Mouse (Mus musculus) olfactory bulb, adult 2 months (tissue): ENCODE data around the gene Enox1.

Experiments
- CTCF ChIP-seq: fragments of 200-500 bp; IDR thresholded peaks from 2 replicates; pipeline ENCODE4 v1.5.1; 2012; ENCODE audit warnings: low read depth, mild to moderate bottlenecking, low read length, moderate library complexity; ENCODE audit not compliant: insufficient read depth
- POLR2A ChIP-seq: fragments of 200-500 bp; IDR thresholded peaks from 2 replicates; pipeline ENCODE4 v1.6.1; 2012; ENCODE audit warnings: mild to moderate bottlenecking, low read depth, low read length, moderate library complexity; ENCODE audit not compliant: insufficient read depth

GRCm38 (mm10) chr14:77413106-77413505, 256.5 kb downstream of the Enox1 start:
- TF ChIP-seq CTCF, result no peak
- TF ChIP-seq POLR2A, result no peak
